Mouse (Mus musculus) inflammation-experienced regulatory T-cells, adult 6 months (primary cell): Measurements from ENCODE around the gene Ngf. TPM values are rescaled to one million over a fixed set of nuclear protein-coding genes. Genes with fewer than 3 reads are reported as not detected.

Experiments used
- ATAC-seq: one replicate; pipeline ENCODE4 v1.8.0; 2017
- polyA plus RNA-seq, 3 experiments: library from polyadenylated mRNA; unstranded; fragments of 100-300 nt; shearing (Covaris generic); gene quantifications; one replicate each; pipeline ENCODE4 v1.2.1; 2017

Gene Ngf
- under 1 TPM in 1 of 3 experiments, not detected in 2; 0.51 TPM for polyA plus RNA-seq

- no peak for ATAC-seq
These were observed at the start of gene Ngf for GRCm38 (mm10) chr3:102469713-102470448. Gene Ngf (plus strand): TSS chr3:102469919.

- no peak for ATAC-seq
These were observed 24.2 kb upstream of the Ngf start for GRCm38 (mm10) chr3:102445567-102445966.

- no peak for ATAC-seq
These were observed 23.0 kb upstream of the Ngf start for GRCm38 (mm10) chr3:102446691-102447090.

- no peak for ATAC-seq
These were observed 15.2 kb upstream of the Ngf start for GRCm38 (mm10) chr3:102454566-102454965.

- no peak for ATAC-seq
These were observed 9.2 kb upstream of the Ngf start for GRCm38 (mm10) chr3:102460528-102460927.

GRCm38 (mm10) chr3:102460986-102461385 lies 8.7 kb upstream of the Ngf start:
- ATAC-seq = no peak

GRCm38 (mm10) chr3:102462703-102463336 lies 6.9 kb upstream of the Ngf start:
- no peak for ATAC-seq

GRCm38 (mm10) chr3:102463339-102463738 lies 6.4 kb upstream of the Ngf start:
- ATAC-seq = no peak

- no peak for ATAC-seq
These were observed 3.1 kb upstream of the Ngf start for GRCm38 (mm10) chr3:102466587-102466986.

- ATAC-seq = no peak
These were observed 2.6 kb upstream of the Ngf start for GRCm38 (mm10) chr3:102467121-102467520.

GRCm38 (mm10) chr3:102471251-102471650 lies 1.5 kb downstream of the Ngf start:
- ATAC-seq = no peak

GRCm38 (mm10) chr3:102471799-102472198 lies 2.1 kb downstream of the Ngf start:
- no peak for ATAC-seq

- no peak for ATAC-seq
These were observed 4.8 kb downstream of the Ngf start for GRCm38 (mm10) chr3:102474275-102475155.

- no peak for ATAC-seq
These were observed 8.4 kb downstream of the Ngf start for GRCm38 (mm10) chr3:102477917-102478694.

GRCm38 (mm10) chr3:102490393-102491123 lies 20.8 kb downstream of the Ngf start:
- no peak for ATAC-seq

- ATAC-seq = no peak
These were observed 28.4 kb downstream of the Ngf start for GRCm38 (mm10) chr3:102498113-102498512.

- ATAC-seq = no peak
These were observed 29.2 kb downstream of the Ngf start for GRCm38 (mm10) chr3:102498931-102499330.

GRCm38 (mm10) chr3:102500031-102500430 lies 30.3 kb downstream of the Ngf start:
- ATAC-seq = no peak

GRCm38 (mm10) chr3:102501186-102501585 lies 31.5 kb downstream of the Ngf start:
- no peak for ATAC-seq

GRCm38 (mm10) chr3:102505129-102505528 lies 35.4 kb downstream of the Ngf start:
- ATAC-seq = no peak

GRCm38 (mm10) chr3:102506061-102506460 lies 36.3 kb downstream of the Ngf start:
- ATAC-seq = no peak
